Mouse (Mus musculus) CH12.LX (cell line): ENCODE measurements around the gene Zfp281. TPM values are rescaled to one million over a fixed set of nuclear protein-coding genes. Genes with fewer than 3 reads are reported as not detected.

ENCODE experiments used
- DNase-seq: peaks from one replicate; pipeline ENCODE4 v3.0.0-alpha.2; 2013; ENCODE audit errors: extremely low read depth
- H3K27ac ChIP-seq: 2 replicates; pipeline ENCODE4 v1.5.1; 2012; ENCODE audit warnings: low read depth, mild to moderate bottlenecking, control low read depth, moderate library complexity; ENCODE audit not compliant: insufficient read depth
- H3K27me3 ChIP-seq: replicated peaks from 2 replicates; pipeline ENCODE3; 2012; ENCODE audit warnings: inconsistent platforms
- H3K36me3 ChIP-seq, 2 experiments: replicated peaks in 1 of 2; 2 replicates each; pipeline versions ENCODE3 to v1.6.1; 2012; ENCODE audit warnings: inconsistent platforms in 1 of 2, low read length in 1 of 2, mild to moderate bottlenecking in 1 of 2, mixed read lengths in 1 of 2, moderate library complexity in 1 of 2; ENCODE audit not compliant: control insufficient read depth in 1 of 2, insufficient read depth in 1 of 2
- H3K4me1 ChIP-seq, 2 experiments: 2 replicates each; pipeline ENCODE4 v1.6.1; 2012; ENCODE audit warnings: inconsistent platforms in 1 of 2, moderate library complexity in 1 of 2; ENCODE audit not compliant: insufficient read depth in 2 of 2, control insufficient read depth in 1 of 2
- H3K4me2 ChIP-seq: 2 replicates; pipeline ENCODE4 v1.6.1; 2012; ENCODE audit warnings: low read depth, mild to moderate bottlenecking, control low read depth; ENCODE audit not compliant: poor library complexity, insufficient read depth, severe bottlenecking
- H3K4me3 ChIP-seq, 3 experiments: fragments of 150-350 bp in 1 of 3; sonication (generic) in 1 of 3; replicated peaks in 1 of 3; 2 replicates each; pipeline versions ENCODE3 to v1.5.1; 2011 to 2012; ENCODE audit warnings: low read depth in 2 of 3, low read length in 2 of 3, mild to moderate bottlenecking in 2 of 3, moderate library complexity in 2 of 3, control low read depth in 1 of 3, improper control_type of control experiment in 1 of 3, inconsistent platforms in 1 of 3, mixed read lengths in 1 of 3; ENCODE audit not compliant: poor library complexity in 1 of 3
- H3K79me2 ChIP-seq: replicated peaks from 2 replicates; pipeline ENCODE4 v1.6.1; 2012; ENCODE audit warnings: mild to moderate bottlenecking, moderate library complexity; ENCODE audit not compliant: control insufficient read depth, poor library complexity, insufficient read depth, severe bottlenecking; ENCODE audit errors: extremely low read depth
- H3K9ac ChIP-seq: 2 replicates; pipeline ENCODE4 v1.6.1; 2012; ENCODE audit warnings: low read depth, mild to moderate bottlenecking, control low read depth, moderate library complexity; ENCODE audit not compliant: insufficient read depth
- H3K9me3 ChIP-seq: replicated peaks from 2 replicates; pipeline ENCODE3; 2012; ENCODE audit warnings: low read length, inconsistent platforms, mixed read lengths
- BHLHE40 ChIP-seq: IDR thresholded peaks from 2 replicates; pipeline ENCODE4 v1.6.1; 2011; ENCODE audit warnings: mild to moderate bottlenecking, low read depth, low read length, improper control_type of control experiment
- CHD1 ChIP-seq: IDR thresholded peaks from 2 replicates; pipeline ENCODE4 v1.6.1; 2012; ENCODE audit warnings: low read depth, low read length, improper control_type of control experiment, inconsistent platforms
- CHD2 ChIP-seq: IDR thresholded peaks from 2 replicates; pipeline ENCODE4 v1.6.1; 2011; ENCODE audit warnings: low read length, improper control_type of control experiment
- CTCF ChIP-seq, 2 experiments: IDR thresholded peaks in 1 of 2; conservative IDR thresholded peaks in 1 of 2; 2 replicates each; pipeline ENCODE4 v1.5.1; 2011 to 2012; ENCODE audit warnings: low read depth in 2 of 2, low read length in 2 of 2, improper control_type of control experiment in 1 of 2, inconsistent platforms in 1 of 2, mild to moderate bottlenecking in 1 of 2, moderate library complexity in 1 of 2
- E2F4 ChIP-seq: IDR thresholded peaks from 2 replicates; pipeline ENCODE4 v1.6.1; 2011; ENCODE audit warnings: low read depth, low read length, improper control_type of control experiment; ENCODE audit not compliant: insufficient replicate concordance
- EP300 ChIP-seq: IDR thresholded peaks from 2 replicates; pipeline ENCODE4 v1.6.1; 2011; ENCODE audit warnings: low read length, improper control_type of control experiment
- ETS1 ChIP-seq: conservative IDR thresholded peaks from 2 replicates; pipeline ENCODE4 v1.6.1; 2012; ENCODE audit warnings: low read depth, mild to moderate bottlenecking, inconsistent platforms, low read length, improper control_type of control experiment, moderate library complexity
- GABPA ChIP-seq: IDR thresholded peaks from 2 replicates; pipeline ENCODE4 v1.6.1; 2012; ENCODE audit warnings: low read depth, low read length, improper control_type of control experiment, inconsistent platforms; ENCODE audit not compliant: insufficient replicate concordance
- HCFC1 ChIP-seq: IDR thresholded peaks from 2 replicates; pipeline ENCODE4 v1.6.1; 2012; ENCODE audit warnings: low read depth, mild to moderate bottlenecking, inconsistent platforms, low read length, improper control_type of control experiment
- JUN ChIP-seq: IDR thresholded peaks from 2 replicates; pipeline ENCODE4 v1.6.1; 2011; ENCODE audit warnings: low read depth, mild to moderate bottlenecking, low read length, improper control_type of control experiment, moderate library complexity; ENCODE audit not compliant: insufficient read depth
- MAFK ChIP-seq: IDR thresholded peaks from 2 replicates; pipeline ENCODE4 v1.6.1; 2011; ENCODE audit warnings: low read length, improper control_type of control experiment; ENCODE audit not compliant: insufficient replicate concordance
- MAZ ChIP-seq: IDR thresholded peaks from 2 replicates; pipeline ENCODE4 v1.6.1; 2012; ENCODE audit warnings: low read depth, mild to moderate bottlenecking, inconsistent platforms, low read length, improper control_type of control experiment, moderate library complexity
- MEF2A ChIP-seq: IDR thresholded peaks from 2 replicates; pipeline ENCODE4 v1.6.1; 2014; ENCODE audit warnings: low read depth, mild to moderate bottlenecking, inconsistent platforms, low read length, improper control_type of control experiment, borderline replicate concordance
- MXI1 ChIP-seq: IDR thresholded peaks from 2 replicates; pipeline ENCODE4 v1.6.1; 2011; ENCODE audit warnings: mild to moderate bottlenecking, low read depth, low read length, improper control_type of control experiment
- MYC ChIP-seq: IDR thresholded peaks from 2 replicates; pipeline ENCODE4 v1.6.1; 2011; ENCODE audit warnings: low read depth, mild to moderate bottlenecking, improper control_type of control experiment, low read length
- NRF1 ChIP-seq: IDR thresholded peaks from 2 replicates; pipeline ENCODE4 v1.6.1; 2014; ENCODE audit warnings: low read depth, mild to moderate bottlenecking, inconsistent platforms, low read length, improper control_type of control experiment, moderate library complexity
- PAX5 ChIP-seq: IDR thresholded peaks from 2 replicates; pipeline ENCODE4 v1.6.1; 2012; ENCODE audit warnings: low read length, inconsistent platforms, mixed read lengths
- POLR2AphosphoS2 ChIP-seq: IDR thresholded peaks from 2 replicates; pipeline ENCODE4 v1.6.1; 2011; ENCODE audit warnings: low read depth, low read length, improper control_type of control experiment
- SIN3A ChIP-seq: IDR thresholded peaks from 2 replicates; pipeline ENCODE4 v1.6.1; 2012; ENCODE audit warnings: low read length, improper control_type of control experiment, inconsistent platforms
- SMC3 ChIP-seq: IDR thresholded peaks from 2 replicates; pipeline ENCODE4 v1.6.1; 2011; ENCODE audit warnings: low read depth, low read length, improper control_type of control experiment
- USF1 ChIP-seq: IDR thresholded peaks from 2 replicates; pipeline ENCODE4 v1.6.1; 2014; ENCODE audit warnings: low read depth, mild to moderate bottlenecking, inconsistent platforms, low read length, improper control_type of control experiment
- dilution Hi-C: fragments of 300-500 bp; cut with MboI; formaldehyde crosslinking; loops from 2 replicates; pipeline ENCODE4 v1.14.3; 2020; ENCODE audit warnings: low sequenced_read_pairs; ENCODE audit not compliant: extremely low pct_unique_long_range_greater_than_20kb, extremely low pct_ligation_motif_present
- in situ Hi-C: fragments of 300-500 bp; cut with MboI; formaldehyde crosslinking; loops from 3 replicates; pipeline ENCODE4 v1.14.3; 2019; ENCODE audit warnings: low sequenced_read_pairs, low pct_ligation_motif_present, low pct_unique_long_range_greater_than_20kb, mixed read lengths
- polyA plus RNA-seq: library from polyadenylated mRNA; unstranded; fragments of >175 nt; gene quantifications from 2 replicates; pipeline ENCODE4 v1.2.1, GENCODE M21; 2012; ENCODE audit warnings: low read depth; ENCODE audit not compliant: insufficient read length
- total RNA-seq, 2 experiments: library from RNA; depleted of rRNA; stranded (reverse); fragments of 300-350 nt in 1 of 2; fragments of >200 nt in 1 of 2; gene quantifications; 2 replicates each; pipeline ENCODE4 v1.2.3; 2012 to 2014

Zfp281 gene
- total and polyA plus RNA-seq, 3 experiments = 17.2 to 39.5 (median 20.7) TPM

DNA sequence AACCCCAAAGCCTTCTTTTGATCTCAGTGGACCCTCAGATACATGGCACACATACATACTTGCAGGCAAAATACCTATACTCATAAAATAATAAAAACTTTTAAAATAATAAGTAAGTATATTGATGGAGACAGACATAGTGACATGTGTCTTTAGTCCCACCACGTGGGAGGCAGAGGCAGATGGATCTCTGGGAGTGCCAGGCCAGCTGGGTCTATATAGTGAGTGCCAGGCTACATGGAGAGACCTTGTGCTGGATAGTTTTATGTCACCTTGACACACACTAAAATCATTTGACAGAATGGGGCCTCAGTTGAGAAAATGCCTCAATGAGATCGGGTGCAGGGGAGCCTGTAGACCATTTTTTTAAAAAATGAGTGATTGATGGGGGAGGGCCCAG, 41.8 kb downstream of the Zfp281 start:
- TF ChIP-seq BHLHE40 (no peak), HCFC1 (no peak), NRF1 (no peak), MYC (no peak), E2F4 (no peak), MAFK (no peak), CHD1 (no peak), ETS1 (no peak), JUN (no peak), SMC3 (no peak), SIN3A (no peak), PAX5 (no peak), CHD2 (no peak), POLR2AphosphoS2 (no peak), USF1 (no peak), CTCF (conservative IDR thresholded peaks at IDR 0.05 in 1 of 2, IDR thresholded peaks at IDR 0.05 in 1 of 2; ENCODE audit: low read depth in 2 of 2, low read length in 2 of 2) (no peak)
- Histone ChIP-seq H3K36me3 (no peaks in the 10 kb centered on the region), H3K27ac (no peak overlapping the region), H3K79me2 (no peaks in the 10 kb centered on the region), H3K4me2 (no peak overlapping the region), H3K4me3 (no peak overlapping the region), H3K4me1 (peaks cover 4 to 9% of the 10 kb centered on the region in 2 experiments; a peak in 3 of 4 replicates), H3K27me3 (no peaks in the 10 kb centered on the region), H3K9ac (no peak overlapping the region), H3K9me3 (no peaks in the 10 kb centered on the region)
- in situ Hi-C loops (no loop called here), dilution Hi-C loops (no loop called here)
- DNase-seq = no peak

DNA sequence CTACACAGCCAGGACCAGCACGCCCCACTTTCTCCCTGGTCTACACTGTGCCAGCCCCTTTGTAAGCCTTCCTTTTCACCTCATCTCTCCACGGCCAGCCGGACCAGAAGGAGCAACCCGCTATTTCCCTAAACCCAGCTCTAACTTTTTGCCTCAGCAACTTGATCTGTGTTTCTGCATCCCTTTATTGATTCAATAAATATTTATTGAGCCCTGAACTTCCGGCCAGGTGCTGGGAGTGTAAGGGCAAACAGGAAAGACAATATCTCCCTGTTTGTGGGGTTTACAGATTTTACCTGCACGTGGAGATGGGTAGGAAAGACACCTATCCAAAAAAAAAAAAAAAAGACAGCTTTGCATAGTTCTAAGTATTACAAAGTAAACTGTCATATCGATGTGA, 45.2 kb downstream of the Zfp281 start:
- Histone ChIP-seq H3K27me3 (no peaks in the 10 kb centered on the region), H3K4me2 (no peak overlapping the region), H3K9ac (no peak overlapping the region), H3K4me3 (no peak overlapping the region), H3K4me1 (peaks cover 5 to 26% of the 10 kb centered on the region in 2 experiments), H3K9me3 (no peaks in the 10 kb centered on the region), H3K27ac (no peak overlapping the region), H3K79me2 (no peaks in the 10 kb centered on the region), H3K36me3 (no peaks in the 10 kb centered on the region)
- no peak for DNase-seq
- dilution Hi-C loops = no loop called here
- TF ChIP-seq EP300 (no peak), PAX5 (no peak), POLR2AphosphoS2 (no peak), HCFC1 (no peak), USF1 (no peak), MYC (no peak), MEF2A (no peak), CTCF (conservative IDR thresholded peaks at IDR 0.05 in 1 of 2, IDR thresholded peaks at IDR 0.05 in 1 of 2; ENCODE audit: low read depth in 2 of 2, low read length in 2 of 2) (no peak), MAZ (no peak), MXI1 (no peak), GABPA (no peak)
- in situ Hi-C loops = no loop called here
